Mouse (Mus musculus): ENCODE results near the gene Rab11fip5.
A peak's percentile ranks its signal among the peaks of the same experiment; 100 is the strongest.

Rab11fip5 gene

DNA sequence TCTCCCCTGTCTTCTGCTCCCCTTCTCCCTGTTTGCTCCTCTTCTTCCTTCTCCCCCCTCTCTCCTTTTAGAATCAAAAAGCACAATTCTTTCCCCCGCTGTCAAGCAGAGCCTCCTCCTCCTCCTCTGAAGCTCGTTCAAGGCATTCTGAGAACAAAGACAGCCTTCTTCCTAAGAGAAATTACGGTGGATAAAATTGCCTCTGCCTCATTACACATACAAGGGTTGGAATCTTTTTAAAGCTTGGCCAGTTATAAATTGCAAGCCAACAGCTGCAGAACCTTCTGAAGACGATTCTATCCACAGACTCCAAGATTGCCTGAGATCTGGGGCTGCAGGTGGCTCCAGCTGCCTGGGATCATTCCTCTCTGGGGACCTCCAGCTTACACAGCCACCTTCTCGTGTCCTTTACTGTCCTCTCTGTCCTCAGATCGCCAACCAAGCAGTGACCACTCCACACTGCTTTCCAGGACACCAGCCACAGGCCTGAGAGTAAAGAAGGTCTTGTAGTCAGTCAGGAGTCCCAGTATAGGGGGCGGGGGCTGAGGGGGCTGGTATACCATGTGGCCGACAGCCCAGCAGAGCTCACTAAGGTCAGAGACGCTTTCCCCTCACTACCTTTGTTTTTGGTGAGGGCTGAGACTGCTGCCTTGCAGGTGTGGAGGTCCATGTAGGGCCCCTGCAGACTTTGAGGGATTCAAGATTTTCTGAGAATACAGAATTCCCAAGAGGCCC lies 60.2 kb downstream of the Rab11fip5 start:
- no peak for DNase-seq (ENCODE audit: low read depth, low spot score)

DNA sequence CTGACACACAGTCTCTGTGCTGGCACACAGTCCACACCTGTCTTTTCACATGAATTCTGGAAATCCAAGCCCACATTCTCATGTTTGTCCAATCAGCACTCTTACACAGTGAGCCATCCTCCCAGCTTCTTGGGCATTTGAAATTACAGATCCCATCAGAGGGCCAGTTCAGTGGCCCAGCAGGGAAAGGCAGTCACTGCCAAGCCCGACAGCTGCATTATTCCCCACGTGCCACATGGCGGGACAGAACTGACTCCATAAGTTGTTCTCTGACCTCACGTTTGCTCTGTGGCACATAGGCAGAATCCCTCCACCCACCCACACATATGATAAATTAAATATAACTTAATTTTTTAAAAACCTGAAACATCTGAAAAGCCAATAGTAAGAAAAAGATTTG lies 66.5 kb downstream of the Rab11fip5 start:
- no peak for DNase-seq (ENCODE audit: low read depth, low spot score)

DNA sequence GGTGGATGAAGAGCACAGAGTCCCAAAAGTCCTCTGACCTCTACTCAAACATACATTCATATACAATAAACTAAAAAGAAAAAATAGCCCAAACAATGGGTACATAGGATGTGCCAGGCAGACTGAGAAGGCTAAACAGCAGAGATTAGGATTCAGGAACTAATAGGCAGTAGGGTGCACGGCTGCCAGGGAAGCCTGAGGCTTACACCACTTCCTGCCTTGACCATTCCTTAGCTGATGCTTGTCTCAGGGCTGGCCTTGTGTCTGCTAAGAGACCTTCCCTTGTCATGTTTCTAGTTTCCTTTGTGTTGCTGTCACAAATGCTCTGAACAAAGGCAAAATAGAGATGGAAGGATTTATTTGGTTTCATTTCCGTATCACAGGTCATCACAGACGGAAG lies 68.1 kb downstream of the Rab11fip5 start:
- DNase-seq (ENCODE audit: low read depth, low spot score) = no peak

DNA sequence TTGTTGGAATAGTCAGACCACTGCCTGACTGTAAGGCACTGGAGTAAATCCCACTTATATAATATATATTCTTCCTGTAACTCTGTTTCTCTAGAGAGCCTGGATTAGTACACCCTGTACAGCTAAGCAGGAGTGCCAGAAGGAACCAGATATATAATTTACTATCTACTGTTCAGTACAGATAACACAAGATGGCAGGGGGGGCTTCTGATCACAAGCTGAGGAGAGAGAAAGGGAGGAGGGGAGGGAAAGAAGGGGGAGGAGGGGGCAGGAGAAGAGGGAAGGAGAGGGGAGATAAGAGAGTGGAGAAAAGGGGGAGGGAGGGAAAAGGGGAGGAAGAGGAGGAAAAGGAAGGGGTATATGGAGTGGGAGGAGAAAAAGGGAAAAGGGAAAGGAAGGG lies 68.6 kb downstream of the Rab11fip5 start:
- no peak for DNase-seq (ENCODE audit: low read depth, low spot score)

DNA sequence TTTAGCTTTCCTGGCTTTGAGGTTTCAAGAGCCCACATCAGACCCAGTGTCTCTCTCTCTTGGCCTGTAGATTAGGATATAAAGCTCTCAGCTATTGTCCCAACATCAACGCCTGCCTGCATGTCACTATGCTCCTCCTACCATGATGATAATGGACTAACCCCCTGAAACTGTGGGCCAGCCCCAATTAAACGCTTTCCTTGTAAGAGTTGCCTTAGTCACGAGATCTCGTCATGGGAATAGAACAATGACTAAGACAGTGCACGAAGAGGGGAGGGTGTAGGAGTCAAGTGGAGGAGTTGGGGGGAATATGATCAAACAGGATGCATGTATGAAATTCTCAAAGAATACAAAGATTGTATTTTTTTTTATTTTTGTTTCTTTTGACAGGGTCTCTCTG lies 69.5 kb downstream of the Rab11fip5 start:
- no peak for DNase-seq (ENCODE audit: low read depth, low spot score)

DNA sequence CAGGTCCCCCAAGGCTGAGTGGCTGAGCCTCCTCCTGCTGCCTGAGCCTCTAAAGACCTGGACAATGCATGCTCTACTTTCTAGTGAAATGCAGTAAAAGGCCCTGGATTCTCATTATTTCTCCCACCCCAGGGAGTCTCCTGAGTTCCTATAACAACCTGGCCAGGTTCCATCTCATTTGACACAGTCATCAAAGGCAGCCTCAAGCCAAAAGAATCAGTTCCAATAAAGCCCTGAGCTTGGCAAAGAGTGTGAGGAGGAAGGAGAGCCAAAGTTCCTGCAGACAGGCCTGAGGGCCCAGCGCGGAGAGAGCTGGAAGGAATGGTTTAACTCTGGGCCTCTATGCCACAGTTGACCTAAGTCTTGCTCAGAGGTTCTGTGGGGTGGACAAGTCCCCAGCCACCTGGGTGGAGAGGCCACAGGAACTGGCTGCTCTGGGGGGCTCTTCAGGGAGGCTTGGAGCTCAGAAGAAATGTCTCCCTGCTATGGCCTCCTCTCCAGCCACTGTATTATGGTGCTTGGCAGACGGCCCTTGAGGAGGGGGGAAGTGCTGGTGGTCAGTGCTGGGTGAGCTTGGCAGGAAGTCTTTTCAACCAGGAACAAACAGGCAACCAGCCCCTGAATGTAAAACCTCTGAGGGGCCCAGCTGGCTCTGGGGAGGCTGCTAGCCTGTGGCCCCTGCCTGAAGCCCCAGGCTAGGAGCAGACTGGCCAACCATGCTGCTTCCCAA lies 71.9 kb downstream of the Rab11fip5 start:
- no peak for DNase-seq (ENCODE audit: low read depth, low spot score)

DNA sequence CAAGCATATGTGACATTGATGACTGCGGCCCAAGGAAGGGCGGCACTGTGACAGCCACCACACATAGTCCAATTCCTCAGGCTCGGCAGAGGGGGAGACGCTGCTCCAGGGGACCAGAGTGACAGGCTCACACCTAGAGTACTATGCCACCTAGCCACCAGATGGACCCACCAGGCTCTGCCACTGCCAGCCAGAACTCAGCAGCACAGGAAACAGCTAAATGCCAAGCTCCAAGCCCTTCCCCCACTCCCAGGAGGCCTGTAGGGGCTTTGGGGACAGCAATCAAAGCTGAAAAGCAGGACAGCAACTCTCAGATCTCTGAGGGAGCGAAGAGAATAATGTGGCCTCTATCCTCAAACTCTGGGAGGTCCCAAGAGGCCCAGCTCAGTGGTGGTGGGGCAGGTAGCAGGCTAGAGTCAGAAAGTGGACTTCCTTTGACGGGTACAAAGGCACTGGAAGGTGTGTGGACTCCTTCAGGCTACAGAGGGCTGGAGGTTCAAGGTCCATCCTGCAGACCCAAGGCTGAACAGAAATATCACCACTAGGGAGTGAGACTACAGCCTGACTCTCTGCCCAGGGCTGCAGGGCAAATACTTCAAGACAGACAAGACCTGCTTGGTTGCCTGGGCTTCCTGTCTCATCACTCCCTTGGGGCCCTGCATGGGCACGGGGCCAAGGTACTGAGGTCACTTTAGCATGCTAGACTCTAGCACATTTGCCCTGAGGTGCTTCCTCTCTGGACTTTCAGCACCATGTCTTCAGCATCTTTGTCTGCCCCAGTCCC lies 78.9 kb downstream of the Rab11fip5 start:
- no peak for DNase-seq (ENCODE audit: low read depth, low spot score)

DNA sequence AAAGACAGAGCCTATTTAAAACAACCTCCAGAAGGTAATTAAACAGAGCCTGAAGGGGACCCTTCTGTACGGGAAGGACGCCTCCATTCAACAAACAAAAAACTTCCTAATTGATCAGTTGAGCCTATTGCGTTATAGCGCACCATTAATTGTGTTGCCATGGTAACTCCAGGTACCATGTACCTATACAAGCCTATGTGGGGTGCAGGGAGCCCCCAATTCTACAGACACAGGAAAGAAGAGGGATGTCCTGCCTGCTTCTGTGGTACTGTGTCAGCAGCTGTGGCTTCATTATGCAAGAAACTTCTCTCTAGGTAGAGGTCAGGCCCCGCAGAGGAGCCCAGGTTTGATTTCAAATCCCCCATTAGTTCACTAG lies 80.4 kb downstream of the Rab11fip5 start:
- DNase-seq (ENCODE audit: low read depth, low spot score) = no peak

DNA sequence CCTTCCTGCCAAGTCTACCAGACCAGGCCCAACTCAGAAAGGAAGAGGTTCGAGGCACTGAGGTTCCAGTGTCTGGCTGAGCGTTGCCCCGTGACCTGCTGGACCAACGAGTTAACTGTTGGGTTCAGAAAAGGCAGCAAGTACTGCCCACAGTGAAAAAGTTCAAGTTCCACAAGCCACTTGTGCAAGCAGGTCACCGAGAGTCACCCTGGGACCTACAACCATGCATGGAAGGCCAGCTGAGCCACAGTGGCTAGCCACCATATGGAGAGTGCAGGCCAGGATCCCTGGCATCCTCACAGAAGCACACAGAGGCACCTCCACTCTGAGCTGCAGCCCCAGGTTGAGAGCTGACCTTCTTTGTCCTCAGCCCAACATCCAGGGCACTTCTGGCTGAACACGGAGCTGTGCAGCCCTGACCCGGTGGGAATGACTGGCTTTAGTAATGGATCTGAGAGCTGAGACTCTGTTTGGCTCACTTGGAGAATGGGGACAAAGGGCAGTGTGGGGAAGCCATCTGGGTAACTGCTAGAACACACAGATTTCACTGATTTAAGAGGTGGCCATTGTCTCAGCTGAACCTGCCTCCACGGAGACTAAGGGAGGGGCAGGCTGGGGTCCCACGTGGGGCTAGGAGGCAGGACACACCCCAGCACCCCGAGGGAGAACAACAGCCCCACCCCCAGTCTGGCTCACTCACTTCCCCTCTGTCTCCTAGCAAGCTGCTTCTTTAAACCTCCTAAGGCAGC lies 81.0 kb downstream of the Rab11fip5 start:
- DNase-seq (ENCODE audit: low read depth, low spot score) = peak; percentile 8

DNA sequence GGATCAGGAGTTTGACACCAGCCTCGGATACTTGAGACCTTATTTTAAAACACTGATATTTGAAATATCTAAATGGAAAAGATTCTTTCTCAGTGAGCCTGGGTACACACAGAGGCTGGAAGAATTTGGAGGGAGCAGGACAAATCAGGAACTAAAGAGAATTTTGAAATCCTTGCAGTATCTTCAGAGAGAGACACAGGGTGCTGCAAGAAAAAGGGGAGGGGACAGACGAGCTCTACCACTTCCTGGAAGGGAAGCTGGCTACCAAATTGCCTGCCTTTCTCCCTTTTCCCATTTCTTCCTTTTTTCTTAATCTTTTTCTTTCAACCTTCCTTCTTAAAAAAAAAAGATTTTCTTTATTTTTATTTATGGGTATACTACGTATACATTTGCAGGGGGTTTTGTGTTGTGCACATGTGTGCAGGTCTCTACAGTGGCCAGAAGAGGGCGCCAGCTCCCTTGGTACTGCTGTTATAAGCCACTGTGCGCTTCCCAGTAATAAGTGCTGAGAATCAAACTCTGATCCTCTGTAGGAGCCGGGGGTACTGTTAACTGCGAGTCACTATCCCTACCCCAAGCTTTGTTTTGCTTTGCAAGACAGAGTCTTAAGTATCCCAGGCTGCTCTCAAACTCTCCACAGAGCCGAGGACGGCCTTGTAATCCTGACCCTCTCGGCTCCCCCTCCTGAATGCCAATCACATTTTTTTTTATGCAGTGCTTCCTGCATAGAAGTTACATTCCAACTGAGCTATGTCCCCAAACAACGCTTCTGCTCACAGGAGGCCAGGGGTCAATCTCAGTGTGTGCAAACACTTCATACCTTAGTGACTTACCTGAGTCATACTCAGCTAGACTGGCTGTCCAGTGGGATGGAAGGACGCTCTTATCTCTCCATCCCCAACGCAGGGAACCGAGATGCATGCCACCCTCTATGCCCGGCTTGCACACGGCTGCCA lies 83.3 kb downstream of the Rab11fip5 start:
- no peak for DNase-seq (ENCODE audit: low read depth, low spot score)

DNA sequence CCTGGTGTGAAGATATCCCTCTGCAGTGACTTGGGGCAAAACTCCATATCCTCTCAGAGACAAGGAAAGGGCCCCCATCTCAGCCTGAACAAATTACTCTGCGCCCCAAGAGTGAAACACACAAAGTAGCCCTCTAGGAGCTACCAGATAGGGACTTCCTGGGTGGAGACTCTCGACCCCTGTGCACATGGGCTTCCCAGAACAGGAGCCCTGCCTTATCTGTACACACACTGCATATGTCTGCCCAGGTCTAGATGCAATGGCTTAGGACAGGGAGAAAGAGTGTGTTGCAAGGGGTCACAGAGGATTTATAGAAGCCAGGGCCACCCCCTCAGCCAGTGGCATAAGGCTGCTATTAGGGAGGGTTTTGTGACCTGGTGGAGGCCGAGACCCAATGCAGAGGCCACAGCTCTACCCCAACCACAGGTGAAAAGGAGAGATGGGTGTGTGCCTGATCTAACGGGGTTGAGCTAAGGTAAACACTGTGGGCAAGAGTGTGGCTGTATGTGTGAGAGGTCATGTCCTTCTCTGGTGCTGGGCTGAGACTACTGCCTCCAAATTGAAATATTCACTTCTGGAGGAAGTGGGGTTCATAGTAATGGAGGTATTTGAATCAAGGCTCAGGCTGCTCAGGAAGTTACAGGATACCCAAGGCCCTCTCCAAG lies 86.1 kb downstream of the Rab11fip5 start:
- DNase-seq (ENCODE audit: low read depth, low spot score) = no peak

DNA sequence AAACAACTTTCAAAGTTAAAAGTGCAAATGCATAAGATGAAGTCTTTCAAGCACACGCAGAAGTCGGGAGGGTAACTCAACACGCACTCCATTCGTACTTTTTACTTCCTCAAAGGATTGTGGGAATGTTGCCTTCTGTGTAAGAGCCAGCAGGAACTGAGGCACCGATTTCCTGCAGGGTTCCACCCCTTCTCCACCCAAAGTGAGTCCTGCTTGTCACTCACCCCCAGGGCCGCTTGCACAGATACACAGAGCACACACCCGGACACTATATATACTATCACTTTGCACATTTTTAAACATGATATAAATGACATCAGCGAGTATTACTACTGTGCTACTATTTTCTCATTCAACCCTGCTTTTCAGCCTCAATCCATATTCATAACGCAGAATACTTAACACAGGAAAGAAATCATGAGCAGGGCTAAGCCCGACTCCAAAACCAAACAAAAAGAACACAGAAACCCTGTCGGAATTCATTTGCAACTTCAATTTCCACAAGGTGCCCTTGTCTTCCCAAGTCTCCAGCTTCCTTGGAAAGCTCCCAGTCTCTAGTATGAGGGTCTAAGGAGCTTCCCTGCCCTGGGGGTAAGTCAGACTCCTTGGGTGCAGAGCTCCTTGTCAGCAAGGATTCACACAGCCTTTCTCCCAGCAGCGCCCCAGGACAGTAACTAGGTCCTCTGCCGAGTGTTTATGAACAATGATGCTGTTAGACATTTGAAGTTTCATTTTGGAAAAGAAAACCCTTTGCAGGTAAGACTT lies 88.0 kb downstream of the Rab11fip5 start:
- DNase-seq (ENCODE audit: low read depth, low spot score) = no peak

Measured in forelimb bud, embryonic 11.5 days (tissue).